Mouse (Mus musculus): ENCODE results near the gene Ptpn21.

Ptpn21 gene

DNA sequence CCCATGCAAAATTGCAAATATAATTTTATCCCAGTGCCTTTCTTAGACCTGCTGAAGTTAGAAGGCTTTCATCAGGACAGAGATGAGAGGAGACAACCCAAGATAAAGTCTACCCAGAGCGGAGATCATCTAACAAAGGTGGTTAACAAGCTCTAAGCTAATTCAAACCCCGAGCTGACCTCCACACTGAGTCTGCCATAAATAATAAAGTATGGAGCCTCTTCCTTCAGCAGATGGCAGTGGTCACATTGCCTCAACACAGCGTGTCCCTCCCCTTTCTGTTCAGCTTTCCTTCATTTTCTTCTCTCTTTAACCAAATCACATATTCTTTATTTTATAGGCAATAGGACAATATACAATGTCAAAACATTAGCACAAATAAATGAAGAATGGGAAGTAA lies 16.2 kb downstream of the Ptpn21 start:
- DNase-seq = no peak

DNA sequence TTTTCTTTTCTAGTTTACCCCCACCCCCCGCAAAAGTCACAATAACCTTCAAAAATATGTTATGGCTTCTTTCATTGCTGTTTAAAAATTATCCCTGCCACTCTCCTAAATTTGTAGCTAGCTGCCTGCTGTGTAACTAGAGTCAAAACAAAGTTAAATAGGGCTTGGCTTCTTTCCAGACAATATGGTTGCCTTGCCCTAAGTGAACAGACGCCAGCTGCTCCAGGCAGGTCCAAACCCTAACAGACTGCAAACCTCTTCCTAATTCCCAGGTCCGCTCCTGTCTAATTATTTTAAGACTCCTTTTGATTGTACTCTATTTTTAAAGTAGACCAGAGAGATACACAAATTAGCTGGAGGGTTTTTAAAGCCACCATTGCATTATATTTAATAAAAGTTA lies 16.6 kb downstream of the Ptpn21 start:
- DNase-seq = peak; percentile 28

DNA sequence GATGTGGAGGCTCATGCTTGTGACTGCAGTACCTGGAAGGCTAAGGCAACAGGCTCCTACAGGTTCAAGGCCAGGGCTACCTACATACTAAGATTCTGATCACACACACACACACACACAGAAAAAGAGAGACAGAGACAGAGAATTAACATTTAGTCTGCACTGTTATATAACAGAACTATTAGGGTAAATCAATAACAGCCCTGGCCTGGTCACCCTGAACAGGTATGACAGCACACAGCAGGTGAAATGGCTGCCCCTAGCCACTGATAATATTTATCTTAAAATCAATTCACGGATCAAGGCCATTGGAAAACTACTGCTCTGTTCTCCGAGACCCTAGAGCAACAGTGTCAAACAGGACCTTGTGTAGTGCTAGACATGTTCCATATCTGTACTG lies 21.1 kb downstream of the Ptpn21 start:
- no peak for DNase-seq

DNA sequence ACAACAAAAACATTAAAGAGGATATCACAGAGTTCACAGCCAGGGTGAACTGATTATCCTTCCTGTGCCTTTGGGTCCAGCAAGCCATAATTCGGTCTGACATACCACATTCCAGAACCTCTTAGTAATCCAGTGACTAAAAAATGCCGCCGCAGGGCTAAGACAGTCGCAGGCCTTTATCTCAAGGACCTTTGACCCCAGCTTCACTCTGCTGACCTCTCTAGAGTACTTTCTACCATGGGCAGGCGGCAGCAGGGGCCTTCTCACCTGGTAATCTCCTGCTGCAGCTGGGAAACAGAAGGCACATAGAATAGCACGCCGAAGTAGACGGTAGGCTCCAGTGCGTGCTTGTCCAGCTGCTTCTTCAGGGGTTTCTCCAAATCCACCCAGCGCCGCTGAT lies 22.4 kb downstream of the Ptpn21 start:
- peak; percentile 55 for DNase-seq

DNA sequence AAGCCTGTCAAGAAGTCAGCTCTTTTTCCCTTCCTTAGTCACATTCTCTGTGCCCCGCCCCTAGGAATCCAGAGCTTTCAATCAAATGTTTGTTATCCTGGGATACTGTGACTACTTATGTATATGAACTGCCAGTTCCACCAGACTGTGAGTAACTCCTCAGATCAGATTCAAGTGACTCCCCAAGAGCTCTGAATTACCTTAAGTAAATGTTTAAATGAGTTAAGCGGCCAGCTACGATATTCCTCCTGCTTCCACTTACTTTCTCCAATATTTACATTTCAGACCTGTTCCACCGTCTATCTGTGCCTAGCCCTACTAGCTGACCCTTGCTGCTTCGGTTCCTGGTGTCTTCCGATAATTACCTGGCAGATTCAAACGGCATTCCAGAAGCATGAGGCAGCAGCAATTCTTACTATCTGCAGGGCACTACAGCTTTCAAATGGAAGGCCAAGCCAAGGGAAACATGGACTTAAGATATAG lies 23.5 kb downstream of the Ptpn21 start:
- DNase-seq = no peak

DNA sequence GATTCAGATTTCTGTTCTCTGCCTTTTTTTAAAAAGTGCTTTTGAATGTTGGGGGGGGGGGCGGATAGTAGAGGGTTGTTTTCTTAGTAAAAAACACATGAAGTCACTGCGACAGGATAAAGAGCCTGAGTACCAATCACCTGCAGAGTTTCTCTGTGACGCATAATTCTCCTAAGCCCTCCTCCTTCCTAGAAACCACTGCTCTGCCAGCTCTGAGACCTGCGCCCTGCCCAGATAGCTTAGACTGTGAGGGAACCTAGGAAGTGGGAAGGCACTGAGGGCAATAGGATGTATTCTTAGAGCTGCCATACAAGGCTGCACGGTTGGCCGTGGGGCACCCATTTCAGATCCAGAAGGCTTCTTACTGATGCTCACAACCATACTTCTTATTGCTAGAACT lies 24.4 kb downstream of the Ptpn21 start:
- DNase-seq = no peak

DNA sequence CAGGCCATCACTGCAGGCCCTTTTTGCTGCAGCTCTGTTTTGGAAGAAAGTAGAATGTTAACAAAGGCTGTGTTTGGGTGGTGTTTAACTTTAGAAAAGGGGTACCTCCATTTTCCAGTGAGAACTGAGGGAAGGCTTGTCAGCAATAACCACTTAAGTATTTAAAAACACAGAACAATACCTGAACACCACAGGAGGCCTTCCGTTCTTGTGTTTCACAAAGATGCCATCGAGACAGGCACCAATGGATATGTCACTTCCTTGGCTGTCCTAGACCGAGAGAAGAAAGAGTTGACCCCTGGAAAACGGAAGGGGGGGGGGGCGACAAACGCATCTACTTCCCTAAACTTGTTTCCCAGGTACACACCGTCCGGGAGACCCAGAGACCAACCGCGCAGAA lies 33.2 kb downstream of the Ptpn21 start:
- no peak for DNase-seq

DNA sequence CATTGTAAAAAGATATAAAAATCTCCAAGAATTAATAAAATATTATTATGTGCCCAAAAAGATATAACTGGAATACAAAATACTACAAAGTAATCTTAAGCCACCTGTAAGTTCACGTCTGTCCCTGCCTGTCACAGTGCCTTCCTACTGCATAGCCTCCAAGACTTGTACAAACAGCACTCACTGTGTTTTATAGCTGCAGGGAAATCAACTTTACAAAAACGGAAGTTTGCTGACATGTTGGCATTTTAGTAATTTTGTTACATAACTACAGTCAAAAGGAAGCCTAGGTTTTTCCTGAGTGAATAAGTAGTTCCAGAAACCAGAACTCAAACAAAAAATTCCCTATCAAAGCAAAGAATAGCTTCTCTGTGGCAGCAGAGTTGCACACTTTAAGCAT lies 33.7 kb downstream of the Ptpn21 start:
- DNase-seq = no peak

DNA sequence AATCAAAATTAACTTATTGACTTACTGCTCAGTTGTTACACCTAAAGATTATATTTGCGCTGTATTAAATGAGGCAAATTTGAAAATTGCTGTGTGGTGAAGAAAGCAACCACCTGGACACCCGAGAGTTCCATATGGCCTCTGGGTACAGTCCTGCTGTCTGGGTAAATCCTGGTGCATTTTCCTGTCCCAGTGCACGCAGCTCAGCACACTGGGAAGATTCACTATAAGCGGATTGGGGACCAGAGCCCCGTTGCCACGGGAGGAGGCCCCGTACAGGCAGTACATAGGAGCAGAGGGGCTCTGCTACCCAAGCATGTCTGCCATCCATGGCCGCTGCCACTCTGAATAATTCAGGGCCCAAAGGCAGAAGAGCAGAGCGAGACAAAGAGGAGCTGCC lies 35.6 kb downstream of the Ptpn21 start:
- no peak for DNase-seq

DNA sequence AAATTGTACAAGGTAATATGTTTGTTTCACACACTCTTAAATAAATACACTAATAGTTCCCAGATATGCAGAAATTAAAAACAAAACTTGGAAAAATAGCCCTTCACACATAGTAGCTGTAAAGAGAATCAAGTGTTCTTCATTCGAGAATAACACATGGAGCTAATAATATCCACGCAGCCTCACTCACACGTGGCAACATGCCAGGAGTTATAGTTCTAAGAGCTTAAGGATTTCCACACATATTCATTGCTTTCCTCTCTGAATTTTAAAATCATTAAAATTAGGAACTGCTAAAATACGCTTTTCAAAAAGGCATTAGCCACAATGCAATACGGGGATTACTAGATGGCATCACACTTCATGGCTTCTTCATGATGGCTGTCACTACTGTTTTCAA lies 40.0 kb downstream of the Ptpn21 start:
- DNase-seq = no peak

DNA sequence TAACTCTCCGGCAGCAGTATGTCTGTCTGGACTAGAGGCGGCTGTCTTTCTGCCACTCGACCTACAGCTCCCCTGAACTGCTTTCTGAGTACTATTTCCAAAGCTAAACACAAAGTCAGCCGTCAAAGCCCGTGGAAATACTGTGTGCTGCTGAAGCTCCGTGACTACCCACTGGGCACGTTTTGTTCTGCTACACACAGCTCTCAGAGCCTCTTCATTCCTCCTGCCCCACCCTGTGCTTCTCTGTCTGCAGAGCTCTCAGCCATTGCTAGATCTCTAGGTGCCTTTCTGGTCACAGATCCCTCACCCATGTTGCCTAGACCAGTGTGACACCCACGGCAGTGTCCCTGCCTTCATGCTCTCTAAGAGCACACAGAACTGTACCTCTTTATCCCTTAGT lies 47.0 kb downstream of the Ptpn21 start:
- DNase-seq = no peak

DNA sequence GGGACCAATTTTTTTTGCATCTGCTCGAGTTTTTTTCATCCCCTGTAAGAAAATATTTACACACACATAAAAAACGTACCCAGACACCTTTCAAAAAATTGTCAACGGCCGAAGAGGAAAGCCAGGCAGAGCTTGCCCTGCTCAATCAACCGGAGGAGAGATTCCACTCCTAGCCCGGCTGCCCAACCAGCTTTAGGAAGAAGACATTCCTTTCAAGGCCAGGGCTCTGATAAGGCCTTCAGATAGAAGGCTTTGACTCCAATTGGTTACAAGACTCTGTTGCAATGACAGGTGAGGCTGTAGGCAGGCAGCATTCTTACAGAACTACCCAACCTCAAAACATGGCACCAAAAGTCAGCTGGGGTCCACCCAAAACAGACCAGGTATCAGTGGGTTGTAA lies 53.6 kb downstream of the Ptpn21 start:
- DNase-seq = no peak

DNA sequence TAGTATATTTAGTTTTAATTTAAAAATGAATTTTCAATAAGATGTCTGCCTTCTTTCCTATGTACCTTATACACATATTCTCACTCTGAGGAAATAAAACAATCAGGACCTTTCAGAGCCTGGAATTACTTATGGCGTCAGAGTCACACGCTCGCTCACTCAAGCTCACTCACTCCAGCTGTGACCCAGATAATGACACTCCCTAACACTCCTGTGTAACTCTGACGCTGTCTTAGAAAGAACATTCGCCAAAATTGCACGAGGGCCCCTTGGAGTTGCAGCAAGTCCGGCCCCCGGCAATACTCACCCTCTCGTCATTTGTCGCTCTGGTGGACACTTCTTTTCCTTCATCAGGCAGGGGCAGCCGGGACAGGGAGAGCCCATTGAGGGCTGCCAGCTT lies 54.0 kb downstream of the Ptpn21 start:
- DNase-seq = no peak

DNA sequence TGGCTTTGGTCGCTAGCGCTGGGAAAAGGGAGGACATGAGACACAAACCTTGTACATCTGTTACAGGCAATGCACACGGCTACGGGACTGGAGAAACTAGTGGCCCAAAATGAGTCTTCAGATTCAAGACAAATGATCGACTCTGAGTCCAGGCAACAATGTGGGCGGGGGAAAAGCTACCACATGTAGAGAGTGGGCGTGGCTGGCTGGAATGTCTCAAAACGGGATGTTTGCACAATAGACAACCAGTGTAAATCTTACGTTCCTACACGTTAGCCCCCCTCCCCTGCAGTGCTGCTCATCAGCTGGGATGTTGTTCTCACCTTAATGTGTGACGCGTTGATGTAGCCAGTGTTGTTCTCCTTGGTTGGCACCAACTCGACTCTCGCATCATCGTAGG lies 55.0 kb downstream of the Ptpn21 start:
- DNase-seq = no peak

DNA sequence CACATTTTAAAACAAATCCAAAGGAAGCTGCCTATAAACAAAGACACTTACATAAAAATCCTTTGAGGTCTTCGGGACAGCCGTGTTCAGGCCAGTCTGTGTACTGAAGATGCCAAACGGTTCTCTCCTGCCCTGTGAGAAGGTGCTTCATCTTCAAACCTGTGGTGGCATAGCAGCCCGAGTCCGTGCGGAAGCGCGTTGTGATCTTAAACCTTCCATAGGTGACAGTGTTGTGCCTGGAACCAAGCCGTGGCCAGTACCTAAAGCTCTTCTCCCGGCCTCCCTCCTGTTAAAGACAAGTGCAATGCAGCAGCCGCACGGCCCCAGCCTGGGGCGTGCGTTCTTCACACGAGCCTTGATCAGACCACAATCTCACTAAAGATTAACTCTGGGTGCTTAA lies 57.3 kb downstream of the Ptpn21 start:
- DNase-seq = no peak

DNA sequence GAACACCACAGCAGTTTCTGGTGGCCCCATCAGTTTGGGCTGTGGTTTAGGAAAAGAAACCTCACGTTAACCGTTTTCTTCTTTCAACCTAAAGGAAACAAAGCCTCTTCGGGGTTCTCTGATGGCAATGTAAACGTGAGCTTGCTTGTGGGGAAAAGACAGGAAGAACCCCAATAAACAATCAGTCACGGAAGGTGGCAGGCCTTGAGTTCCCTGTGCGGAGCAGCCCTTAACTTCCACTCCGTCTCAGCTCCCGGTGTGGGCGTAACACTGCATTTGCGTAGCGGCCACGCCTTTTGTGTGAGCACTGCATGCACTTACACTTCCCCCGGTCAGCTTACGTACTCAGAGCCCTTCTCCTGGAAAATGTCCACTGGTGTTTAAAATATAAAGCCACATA lies 59.9 kb downstream of the Ptpn21 start:
- no peak for DNase-seq

DNA sequence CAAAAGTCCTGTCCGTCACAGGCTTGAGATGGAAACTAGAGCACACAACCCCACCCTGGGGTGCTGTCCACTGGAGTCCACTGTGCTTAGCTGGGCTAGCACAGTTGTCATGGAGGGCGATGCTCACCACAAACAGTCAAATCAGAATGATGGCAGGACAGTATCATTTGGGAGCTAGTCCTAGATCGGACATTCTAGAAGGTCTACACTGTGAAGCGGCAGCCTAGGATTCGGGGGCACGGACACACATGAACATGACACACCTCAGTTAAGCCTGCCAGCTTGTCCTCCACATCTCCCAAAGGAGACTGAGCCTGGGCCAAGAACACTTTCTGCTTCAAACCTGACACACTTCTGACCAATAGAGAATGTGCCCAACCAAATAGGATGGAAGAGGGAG lies 60.3 kb downstream of the Ptpn21 start:
- no peak for DNase-seq

DNA sequence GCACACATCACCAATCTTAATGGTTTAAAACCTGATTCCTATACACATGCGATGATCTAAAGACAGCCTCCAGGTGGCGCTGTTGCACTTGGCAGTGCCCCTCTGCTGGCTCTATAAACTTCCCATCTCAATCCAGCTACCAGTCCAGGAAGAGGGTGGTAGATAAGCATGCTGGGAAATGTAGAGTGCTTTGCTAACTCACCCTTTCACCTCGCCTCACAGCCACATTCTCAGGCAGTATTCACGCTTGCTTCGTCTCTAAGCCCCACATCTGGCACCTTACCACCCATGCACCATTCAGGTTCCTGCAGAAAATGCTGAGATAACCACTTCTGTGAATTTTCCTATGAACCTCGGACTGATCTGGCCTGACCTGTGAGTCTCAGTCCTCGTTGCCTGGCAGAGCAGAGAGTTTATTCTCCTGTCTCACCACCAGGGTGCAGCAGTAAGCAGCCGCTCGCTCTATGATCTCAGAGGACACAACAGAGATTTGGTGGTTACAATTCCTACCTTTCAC lies 62.5 kb downstream of the Ptpn21 start:
- DNase-seq = peak; percentile 84

DNA sequence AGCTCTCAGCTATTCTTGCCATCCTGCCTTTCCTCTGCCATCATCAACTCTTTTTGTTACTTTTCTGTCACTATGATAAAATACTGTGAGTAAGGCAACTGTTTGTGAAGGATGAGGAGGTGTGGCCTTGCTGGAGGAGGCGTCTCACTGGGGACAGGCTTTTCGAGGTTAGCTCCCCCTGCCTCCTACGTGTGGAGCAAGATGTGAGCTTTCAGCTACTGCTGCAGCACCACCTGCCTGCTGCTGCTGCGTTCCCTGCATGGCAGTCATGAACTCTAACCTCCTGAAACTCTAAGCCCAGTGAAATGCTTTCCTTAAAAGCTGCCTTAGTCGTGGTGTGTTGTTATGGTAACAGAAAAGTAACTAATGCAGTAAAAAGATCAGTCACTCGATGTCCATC lies 63.3 kb downstream of the Ptpn21 start:
- DNase-seq = no peak

DNA sequence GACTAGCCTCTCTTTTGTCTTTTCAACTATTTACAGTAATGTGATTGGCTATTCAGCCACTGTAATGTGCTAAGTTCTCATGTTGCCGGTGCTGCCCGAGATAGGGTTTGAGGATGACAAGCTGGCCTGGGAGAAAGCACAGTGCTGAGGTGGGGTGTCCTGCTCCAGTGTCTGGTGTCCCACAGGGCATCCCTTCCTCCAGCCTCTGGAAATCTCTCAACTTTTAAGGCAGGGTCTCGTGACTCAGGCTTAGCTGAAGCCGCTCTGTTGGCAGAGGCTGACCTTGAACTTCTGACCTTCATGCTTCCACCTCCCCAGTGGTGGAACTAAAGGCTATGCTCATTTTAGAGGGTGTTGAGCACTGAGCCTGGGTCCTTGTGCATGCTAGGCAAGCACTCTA lies 66.8 kb downstream of the Ptpn21 start:
- DNase-seq = no peak

DNA sequence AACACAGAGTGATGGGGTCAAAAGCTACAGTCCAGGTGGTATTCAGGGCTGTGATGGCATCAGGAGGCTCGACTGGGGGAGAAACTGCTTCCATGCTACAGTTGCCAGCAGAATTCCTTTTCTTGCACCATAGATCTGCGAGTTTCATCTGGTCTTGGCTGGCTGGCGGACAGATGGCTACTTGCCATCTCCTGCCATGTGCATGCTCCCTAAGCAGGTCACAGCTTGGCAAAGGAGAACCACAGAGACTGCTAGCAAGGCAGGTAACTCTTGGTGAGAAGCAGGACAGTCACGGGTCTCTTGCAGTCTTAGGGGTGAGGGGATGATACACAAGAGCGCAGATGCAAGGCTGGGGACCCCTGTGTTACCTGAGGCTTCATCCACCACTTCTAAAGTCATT lies 67.3 kb downstream of the Ptpn21 start:
- peak; percentile 67 for DNase-seq

DNA sequence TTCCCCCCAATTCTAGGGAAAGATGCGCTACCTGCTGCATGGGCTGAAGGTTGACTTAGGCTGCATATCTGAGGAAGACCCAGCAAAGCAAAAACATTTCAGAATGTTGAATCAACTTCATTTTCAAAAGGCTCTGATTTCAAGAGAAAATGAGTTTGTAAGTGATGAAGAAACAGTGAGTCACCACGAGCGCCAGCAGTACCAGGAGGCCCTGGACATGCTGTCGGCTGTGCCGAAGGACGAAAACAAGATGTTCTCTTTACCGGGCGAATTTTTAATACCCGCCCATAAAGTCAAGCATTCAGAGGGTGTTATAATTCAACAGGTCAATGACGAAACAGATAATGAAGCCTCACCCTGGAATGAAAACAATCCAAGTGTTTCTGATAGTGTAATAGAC lies 68.1 kb downstream of the Ptpn21 start:
- DNase-seq = no peak

DNA sequence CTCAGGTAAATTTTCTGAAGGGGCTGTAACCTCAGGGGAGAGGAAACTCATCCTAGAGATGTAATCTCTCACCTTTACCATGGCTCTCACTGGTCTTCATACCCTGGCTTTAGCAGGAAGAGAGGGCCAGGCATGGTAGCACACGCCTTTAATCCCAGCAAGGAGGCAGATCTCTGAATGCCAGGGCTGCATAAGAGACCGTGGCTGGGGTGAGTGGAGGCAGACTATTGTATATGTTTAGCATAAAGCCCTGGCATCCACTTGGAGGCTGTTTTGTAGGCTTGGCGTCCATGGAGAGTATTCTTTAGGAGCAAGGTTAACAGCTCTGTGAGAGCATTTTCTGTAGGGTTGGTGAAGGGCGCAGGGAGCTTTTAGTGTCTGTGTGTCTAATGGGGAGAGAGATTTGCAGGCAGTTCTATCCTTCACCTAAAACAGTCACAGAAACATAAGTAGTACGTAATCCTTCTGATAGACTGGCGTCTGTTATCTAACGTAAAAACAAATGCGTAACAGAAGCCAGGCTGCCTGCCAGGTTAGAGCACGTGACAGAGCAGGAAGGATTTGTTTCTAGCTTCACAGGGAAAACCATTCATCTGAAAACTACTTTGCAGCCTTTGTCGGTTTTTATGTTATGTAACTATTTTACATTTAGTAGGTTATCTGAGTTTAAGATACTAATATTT lies 68.9 kb downstream of the Ptpn21 start:
- DNase-seq = peak; percentile 78

DNA sequence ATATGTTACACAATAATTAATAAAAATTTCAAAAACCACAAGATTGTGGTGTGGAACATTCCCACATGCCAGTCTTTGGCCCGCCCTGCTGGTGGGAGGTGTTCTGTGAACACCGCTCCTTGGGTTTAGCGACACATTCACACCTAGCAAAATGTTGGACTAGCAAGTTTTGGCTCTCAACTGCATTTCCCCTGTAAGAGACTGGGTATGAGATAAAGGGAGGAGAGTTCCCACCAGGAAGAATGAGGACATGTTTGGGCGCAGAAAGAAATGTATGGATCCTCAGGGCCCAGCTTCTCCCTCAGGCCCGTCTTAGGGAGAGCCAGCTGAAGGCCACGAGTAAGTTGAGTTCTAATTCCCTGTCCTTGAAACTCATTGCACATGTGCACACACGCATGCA lies 74.6 kb downstream of the Ptpn21 start:
- no peak for DNase-seq

DNA sequence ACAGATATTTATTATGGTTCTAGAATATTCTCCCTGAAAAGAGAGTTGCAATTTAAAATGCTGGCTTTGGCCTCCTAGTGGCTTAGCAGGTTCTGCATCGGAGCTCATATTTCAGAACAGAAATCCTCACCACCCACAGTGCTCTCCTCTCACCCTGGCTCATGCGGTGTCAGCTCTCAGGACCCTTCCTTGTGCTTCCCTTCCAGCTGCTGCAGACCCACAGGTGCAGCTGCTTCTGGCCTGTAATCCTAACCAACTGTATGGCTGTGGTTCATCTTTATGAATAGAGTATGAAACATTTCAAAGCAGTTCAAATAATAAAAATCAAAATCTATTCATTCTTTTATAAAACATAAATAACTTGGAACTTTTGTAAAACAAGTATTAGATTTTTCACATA lies 80.3 kb downstream of the Ptpn21 start:
- DNase-seq = no peak
